Mouse (Mus musculus): ENCODE measurements at regions not wholly inside any gene's neighbourhood (a gene's known extent, or its start where the extent isn't known, plus 50 kb on each side); places are given as distances from the start of the nearest gene placed in this dataset.
"Not testable (repeated sequence)": the region's sequence is repeated elsewhere in the genome, so short reads cannot be mapped to it uniquely, and the experiment has no call there.

DNA sequence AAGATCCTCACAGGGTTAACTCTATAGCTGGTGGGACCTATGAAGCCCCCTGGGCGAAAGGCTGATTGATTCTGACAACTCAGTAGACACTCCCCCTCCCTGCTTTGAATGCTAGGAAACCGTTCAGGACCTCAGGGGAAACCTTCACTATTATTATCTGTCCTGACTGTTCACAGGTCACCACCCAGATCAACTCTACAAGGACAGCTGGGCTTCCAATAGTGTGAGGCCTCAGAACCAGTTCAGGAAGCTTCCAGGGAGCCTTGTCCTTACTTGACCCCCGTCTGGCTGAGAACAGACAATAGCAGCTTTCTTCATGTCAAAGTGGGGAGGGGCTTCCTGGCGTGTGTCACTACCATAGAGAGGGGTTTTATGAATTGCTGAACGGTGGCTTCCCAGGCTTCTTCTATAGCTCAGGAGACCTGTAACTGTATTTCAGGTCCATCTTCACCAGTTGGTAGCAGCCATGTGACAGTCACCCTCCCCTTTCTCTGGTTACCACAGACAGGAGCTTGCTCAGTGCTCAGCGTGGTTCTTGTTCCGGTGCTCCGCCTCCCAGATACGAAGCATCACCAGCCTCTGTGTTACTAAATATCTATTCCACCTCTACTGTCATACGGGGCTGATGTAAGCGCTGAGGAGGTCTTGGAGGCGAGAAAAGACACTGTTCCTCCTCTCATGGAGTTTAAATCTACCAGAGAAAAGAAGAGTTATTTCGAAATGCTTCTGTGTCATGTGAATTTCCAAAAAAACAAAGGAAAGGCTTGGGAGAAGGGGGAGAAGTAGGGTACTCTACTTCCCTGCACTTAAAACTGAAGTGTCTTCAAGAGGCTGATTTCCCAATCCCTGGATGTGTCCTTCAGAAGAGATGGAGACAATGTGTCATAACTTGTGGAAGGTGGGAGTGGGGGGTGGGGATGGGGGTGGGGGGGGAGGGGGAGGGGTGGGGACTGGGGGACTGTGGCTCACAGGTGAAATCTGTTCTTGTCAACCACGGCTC lies 96.9 kb downstream of the Vcpkmt start:
- DNase-seq (ENCODE audit: low read depth, low spot score) = peak; percentile 26

DNA sequence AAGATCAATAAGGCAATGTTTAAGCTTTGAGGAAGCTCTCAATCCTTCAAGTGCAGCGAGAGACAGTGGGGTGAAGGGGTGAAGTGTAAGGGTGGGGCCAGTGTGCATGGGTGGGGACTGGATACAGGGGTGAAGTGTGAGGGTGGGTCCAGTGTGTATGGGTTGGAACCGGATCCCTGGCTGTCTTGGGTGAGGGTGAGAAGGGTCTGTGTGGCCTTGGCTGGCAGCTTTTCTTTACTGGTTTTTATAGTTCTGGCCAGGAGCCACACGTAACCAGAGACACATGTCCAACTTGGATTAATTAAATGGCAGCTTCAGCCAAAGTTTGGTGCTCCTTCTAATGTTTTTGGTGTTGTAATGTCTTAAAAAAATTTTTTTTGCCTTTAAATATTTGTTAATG lies 101.4 kb downstream of the Vcpkmt start:
- DNase-seq (ENCODE audit: low read depth, low spot score) = no peak

DNA sequence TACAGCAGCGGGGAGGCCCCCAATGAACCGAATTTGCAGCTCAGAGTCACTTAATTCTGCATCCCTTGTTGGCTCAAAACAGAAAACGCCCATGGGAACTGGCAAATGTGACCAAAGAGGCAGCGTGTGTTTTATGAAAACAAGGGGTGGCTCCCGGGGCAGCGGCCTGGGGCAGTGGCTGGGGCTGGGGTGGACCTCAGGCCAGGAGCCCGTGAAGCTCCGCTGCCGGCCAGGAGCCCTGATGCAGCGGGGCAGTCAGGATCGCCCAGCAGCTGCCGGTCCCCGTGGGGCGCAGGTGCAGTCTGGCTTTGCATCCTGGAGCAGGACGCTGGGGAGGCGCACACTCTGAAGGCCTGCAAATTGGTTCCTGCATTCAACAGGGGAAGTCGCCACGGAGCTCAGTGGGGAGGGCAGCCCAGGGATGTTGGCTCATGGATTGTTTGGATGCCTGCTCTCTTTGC lies 104.4 kb upstream of the Gm9887 start:
- DNase-seq (ENCODE audit: low read depth, low spot score) = peak; percentile 29

DNA sequence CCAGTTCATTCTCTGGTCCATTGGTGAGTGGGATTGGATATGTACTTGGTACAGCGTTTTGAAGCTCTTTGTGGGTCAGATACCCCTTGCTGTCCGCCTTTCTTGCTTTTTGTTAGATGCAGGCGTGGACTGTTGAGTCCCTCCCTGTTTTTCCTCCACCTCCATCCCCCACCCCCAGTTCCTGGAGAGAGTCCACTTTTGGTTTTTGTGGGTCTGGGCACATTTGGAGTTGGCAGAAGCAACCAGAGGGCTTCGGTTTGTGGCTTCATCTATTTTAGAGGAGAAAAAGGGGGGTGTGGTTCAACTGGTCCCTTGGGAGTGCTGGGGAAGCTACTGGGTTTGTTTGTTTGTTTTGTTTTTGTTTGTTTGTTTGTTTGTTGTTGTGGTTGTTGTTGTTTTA lies 103.9 kb upstream of the Gm9887 start:
- DNase-seq (ENCODE audit: low read depth, low spot score) = no peak

DNA sequence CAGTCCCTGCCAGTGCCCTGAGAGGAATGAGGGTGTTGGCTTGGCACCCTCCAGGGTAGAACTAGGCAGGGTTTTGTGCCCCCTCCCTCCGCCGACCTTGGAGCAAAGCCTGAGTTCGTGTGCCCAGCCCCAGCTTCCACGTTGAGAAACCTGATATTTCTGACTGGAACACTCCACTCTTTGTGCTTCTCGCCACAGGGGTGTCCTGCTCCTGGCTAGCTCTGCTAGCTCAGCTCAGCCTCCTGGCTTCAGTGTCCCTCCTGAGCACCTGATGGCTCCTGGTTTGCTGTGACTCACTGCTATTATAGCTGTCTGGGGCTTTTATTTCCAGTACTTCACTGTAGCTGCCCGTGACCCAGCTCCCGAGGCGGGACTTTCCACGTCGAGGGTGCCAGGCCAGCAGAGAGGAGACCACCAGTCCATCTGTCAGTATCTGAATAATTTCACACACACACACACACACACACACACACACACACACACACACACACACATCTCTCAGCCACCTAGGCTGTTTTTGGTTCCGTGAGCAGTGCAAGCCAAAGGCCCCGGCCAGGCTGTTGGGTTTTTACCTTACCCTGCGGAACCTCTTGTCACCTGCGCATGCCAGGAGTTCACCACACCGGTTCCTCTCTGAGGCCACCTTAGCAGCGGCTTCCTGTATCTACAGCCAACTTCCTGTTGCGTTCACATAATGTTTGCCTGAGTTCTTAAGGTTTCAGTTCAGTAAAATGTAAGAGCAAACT lies 102.8 kb upstream of the Gm9887 start:
- DNase-seq (ENCODE audit: low read depth, low spot score) = peak; percentile 57

DNA sequence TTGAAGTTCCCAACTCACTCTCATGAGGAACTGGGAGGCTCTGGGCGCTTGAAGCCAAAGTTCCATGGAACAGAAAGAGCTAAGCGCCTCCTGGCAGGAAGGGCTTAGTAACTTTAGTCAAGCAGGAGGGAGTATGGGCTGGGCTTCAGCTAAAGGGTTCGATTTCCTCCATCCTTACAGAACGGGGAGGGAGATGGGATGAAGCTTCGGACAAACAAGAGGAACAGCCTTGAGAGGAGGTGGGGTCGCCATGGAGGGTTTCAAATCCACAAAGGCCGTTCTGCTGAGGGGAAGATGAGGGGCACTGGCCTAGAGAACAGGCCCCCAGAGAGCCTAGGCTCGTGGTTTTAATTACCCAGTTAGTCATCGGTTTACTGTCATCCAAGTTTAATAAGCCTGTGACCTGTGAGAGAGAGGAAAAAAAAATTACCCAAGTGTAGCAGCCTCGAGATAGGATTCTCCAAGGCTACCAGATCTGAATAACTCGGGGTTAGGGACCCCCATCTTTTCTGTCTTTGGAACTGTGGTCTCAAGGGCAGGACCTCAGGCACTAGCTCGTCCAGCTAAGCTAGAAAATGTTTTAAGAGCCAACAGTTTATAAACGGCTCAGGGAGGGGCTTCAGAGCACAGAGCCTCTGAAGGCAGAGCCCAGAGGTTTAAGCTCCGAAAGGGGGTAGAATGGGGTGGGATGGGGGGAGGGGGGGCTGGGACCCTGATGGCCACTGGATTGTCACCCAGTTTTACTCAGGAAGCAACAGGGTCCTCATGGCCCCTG lies 102.1 kb upstream of the Gm9887 start:
- DNase-seq (ENCODE audit: low read depth, low spot score) = peak; percentile 23

DNA sequence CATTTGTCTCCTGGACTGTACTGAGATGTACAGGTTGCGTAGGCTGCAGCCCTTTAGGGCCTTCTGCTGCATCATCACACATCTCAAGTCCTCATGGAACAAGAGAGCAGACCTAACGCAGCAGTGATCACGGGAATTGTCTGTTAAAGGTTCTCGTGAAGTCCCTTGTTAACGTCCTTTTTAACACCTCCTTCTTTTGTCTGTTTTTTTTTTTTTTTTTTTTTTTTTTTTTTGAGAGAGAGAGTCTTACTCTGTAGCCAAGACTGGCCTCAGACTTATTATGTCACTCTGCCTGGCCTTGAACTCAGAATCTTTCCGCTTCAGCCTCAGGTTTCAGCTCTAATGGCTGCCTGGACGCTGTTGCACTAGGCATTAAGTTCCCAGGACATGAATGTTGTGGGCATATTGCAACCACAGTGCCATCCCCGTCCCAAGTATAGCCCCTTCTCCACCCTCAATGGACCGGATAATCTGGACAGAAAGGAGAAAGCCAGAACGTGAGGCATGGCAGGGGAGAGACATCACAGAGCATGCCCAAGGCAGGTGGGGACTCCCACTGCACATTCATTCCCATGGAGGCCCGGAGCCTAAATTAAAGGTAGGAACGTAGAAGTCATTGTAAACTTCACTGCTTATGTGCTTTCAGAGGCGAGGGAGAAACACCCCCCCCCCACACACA lies 101.3 kb upstream of the Gm9887 start:
- no peak for DNase-seq (ENCODE audit: low read depth, low spot score)

DNA sequence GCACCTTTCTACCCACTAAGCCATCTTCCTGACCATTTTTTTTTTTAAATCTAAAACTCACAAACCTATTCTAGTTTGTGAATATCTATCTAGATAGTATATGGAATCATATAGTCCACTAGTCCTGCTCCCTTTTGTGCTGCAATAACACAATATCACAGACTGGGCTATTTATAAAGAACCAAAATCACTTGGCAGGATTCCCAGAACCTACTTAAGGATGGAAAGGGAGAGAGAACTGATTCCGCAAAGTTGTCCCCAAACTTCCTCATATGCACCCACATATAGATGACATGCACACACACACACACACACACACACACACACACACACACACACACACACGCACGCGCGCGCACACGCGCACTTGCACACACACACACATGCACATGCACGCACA lies 100.7 kb upstream of the Gm9887 start:
- no peak for DNase-seq (ENCODE audit: low read depth, low spot score)

DNA sequence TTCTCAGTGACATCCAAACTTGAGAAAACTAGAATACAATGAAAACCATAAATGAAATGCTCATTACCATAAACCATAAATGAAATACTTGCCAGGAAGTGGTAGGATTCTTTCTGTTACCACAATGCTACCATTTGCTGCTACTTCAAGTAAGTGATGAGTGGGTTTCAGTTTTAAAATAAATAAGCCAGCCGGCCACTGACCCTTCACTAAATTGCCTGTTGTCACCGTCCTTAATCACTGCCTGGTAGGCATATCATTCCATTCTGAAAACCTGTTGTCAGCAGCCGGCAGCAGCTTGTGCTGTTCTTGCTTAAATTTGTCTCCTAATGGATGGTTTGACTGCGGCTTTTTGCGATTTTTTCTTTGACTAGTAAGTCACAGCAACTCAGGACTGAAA lies 99.6 kb upstream of the Gm9887 start:
- DNase-seq (ENCODE audit: low read depth, low spot score) = no peak

DNA sequence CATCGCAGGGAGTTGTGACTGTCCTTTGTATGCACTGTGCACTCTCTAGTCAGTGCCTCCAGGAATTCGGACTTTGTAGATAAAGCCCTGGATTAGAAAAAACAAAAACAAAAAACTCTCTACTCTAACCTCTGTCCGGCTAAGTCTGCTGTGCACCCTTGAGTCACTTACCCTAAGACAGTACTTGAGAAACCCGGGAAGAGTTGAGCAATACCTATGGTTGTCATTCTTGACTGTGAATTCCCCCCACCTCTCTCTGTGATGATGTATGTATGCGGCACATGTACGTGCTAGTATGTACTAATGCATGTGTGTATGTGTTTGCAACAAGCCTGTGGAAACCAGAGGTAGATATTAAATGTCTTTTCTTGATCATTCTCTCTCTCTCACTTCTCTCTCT lies 96.7 kb upstream of the Gm9887 start:
- no peak for DNase-seq (ENCODE audit: low read depth, low spot score)

DNA sequence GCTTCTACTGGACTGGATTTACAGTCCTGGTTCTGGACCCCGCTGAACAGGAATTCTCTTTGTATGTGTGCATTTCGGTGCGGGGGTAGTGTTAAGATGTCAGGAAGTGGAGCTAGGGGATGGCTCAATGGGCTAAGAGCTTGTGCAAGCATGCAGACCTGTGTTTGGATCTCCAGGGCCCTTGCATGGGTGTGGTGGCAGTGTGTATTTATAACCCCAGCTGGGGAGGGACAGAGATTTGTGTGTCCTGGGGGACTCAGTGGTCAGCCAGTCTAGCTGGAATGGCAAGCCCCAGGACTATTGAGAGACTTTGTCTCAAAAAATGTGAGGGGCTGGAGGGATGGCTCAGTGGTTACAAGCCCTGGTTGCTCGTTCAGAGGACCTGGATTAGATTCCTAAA lies 95.1 kb upstream of the Gm9887 start:
- no peak for DNase-seq (ENCODE audit: low read depth, low spot score)

DNA sequence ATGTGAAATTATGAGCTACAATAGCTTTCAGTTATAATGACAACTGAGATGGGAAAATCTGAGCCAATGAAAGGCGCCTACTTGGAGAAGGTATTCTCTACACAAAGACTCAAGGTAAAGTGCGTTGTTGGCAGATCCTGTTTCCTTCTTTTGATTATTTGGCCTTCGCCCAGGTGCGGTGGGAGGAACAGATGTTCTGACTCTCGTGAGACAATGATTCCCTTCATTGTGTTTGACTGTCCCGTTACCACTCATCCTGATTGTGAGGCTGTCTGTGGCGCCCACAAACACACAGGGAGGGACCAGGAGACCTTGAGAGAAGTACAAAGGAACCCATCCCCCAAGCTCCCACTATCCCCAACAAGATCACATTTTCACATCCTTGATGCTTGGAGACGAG lies 92.6 kb upstream of the Gm9887 start:
- no peak for DNase-seq (ENCODE audit: low read depth, low spot score)

DNA sequence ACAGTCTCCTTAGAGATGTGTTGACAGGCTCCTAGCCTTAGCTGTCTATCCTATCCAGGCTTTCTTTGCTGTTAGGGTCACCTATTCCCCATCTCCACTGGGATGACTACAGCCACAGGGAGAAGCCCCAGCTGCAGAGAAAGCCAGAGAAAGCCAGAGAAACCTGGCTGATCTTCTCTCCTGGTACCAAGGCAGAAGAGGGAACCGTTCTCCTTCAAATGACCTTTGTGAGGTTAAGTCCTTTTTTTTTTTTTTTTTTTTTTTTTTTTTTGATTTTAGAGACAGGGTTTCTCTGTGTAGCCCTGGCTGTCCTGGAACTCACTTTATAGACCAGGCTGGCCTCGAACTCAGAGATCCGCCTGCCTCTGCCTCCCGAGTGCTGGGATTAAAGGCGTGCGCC lies 91.1 kb upstream of the Gm9887 start:
- DNase-seq (ENCODE audit: low read depth, low spot score) = not testable (repeated sequence)

DNA sequence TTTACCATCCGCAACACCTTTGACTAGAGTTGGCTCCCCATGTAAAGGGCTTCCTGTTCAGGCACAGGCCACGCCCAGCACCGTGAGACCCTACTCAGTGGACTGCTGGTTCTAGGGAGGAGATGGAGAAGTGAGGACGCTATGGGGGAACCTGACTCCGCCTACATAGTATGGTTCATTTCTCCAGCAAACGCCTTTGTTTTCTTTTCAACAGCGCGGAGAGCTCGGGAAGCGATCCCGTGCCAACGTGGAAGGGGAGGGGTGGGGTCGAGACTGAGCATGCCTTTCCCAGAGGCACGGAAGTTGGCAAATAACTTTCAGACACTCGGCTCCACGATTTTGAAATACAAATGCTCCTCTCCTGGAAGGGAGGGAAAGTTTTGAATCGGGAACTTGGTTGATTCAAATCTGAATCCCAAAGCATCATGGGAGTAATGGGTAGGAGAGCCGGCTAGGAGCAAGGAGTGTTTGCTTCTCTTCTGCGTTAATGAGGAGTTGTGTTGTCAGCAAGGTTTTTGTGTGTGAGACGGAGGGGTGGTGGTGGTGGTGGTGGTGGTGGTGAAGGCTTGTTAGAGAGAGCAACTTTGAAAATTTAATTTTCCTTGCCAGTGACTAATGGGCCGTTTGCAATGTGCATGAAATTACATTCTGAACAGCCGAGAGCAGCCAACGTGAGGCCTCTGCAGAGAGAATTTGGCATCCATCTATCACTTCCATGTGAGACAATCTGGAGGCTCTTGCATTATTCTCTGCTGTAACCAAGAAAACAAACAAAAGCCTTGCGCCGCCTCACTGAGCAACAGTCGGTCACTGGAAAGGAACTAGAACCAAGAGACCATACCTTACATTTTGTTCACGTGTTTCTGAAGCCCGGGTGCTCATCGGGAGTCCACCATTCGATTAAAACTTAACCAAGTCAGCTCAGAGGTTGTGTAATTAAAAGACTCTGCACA lies 89.9 kb upstream of the Gm9887 start:
- peak; percentile 70 for DNase-seq (ENCODE audit: low read depth, low spot score)

DNA sequence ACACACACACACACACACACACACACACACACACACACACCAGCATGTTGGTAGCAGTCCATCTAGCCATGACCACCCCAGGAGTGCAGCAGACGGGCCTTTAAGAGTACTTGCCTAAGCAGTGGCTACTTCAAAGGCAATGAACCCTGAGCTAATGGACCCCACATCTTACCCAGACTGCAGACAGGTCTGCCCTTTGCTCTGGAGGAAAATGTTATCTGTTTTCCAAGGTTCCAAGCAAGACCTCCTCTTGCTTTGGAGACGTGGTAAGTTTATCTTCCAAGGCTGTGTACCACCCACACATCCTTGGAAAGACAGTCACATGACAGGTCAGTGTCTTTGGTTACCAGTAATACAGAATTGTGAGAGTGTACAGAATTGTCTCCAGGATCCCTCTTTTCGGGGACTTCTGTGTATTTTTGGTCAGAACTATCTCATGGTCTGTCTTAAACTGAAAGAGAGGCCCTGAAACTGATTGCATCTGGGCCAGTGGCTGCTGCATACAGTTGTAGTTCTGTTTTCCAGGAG lies 88.4 kb upstream of the Gm9887 start:
- DNase-seq (ENCODE audit: low read depth, low spot score) = no peak

DNA sequence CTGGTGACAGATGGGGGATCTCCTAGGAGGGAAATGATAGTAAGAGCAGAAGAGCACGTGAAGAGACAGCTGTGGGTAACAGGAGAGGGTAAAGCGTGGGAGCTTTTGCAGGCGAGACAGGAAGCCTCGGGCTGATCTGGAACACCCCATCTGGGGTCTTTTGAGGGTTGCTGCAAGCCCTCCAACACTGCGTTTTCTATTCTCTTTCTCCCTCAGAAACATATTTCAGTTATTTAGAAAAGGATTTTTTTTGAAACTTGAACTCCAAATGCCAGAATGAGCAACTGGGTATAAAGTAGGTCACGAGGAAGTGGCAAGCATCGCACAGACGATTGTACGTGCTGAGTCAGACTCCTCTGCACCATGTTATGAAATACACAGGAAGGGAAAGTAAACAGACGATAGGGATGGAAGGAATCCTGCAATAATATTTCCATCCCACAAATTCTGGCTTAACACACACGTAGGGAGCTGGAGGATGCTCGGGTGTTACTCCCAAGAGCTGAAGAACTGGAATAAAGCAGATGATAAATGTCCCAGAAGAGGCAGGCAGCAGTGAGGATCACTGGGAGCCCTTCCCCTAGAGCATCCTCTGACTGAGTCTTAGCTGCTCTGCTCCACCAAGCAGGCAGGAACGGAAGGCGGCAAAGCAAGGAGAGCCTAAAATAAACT lies 86.0 kb upstream of the Gm9887 start:
- DNase-seq (ENCODE audit: low read depth, low spot score) = no peak

DNA sequence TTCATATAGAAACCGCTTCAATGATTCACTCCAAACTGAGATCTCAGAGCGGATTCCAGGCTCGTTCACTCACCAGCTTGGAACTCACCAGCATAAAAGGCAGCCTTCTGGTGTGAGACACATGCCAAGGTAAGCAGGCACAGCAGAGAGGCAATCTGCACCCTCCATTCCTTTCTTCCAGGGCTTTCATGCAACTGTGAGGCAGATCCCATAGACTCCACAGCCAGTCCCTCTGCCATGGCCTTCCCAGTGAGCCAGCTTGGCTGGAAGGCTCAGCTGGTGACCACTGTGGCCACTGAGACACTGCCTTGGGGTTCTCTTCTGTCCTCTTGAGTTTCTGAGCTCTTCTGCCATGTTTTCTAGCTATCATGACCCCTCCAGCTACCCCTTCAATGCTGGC lies 84.5 kb upstream of the Gm9887 start:
- no peak for DNase-seq (ENCODE audit: low read depth, low spot score)

DNA sequence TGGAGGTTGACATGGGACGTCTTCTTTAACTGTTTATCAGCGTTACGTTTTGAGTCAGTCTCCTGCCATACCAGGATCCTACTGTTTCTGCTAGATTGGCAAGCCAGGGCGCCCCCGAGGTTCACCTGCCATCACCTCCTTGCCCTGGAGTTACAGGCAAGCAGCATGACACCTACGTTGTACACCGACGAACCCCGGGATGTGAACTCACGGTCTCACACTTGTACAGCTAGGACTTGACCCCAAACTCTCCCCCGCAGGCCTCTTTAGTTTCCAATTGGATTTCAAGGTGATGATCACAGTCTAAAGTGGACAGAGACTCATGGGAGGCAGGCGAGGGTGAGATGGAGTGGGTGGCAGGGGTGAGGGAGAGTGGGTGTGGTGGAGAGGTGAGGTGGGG lies 83.9 kb upstream of the Gm9887 start:
- no peak for DNase-seq (ENCODE audit: low read depth, low spot score)

DNA sequence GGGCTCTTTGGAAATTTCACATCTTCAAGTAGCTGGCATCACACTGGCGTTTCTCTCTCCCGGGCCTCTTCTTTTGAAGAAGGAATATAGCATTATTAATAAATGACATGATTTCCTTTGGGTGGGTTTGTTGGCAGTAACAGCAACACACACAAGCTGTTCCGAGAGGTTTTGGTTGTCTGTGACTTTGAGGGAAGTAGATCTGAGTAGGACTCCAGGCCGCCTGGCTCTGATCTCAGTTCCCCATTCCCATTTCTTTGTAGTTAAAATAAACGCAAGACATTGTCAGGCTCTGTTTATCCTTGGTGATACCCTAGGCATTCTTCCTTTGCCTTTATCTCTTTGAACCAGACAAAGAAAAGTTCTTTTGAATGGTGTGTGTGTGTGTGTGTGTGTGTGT lies 83.3 kb upstream of the Gm9887 start:
- DNase-seq (ENCODE audit: low read depth, low spot score) = no peak

All from forelimb bud, embryonic 11.5 days (tissue).